Mouse (Mus musculus): ENCODE measurements around the gene Lnx2.

DNA sequence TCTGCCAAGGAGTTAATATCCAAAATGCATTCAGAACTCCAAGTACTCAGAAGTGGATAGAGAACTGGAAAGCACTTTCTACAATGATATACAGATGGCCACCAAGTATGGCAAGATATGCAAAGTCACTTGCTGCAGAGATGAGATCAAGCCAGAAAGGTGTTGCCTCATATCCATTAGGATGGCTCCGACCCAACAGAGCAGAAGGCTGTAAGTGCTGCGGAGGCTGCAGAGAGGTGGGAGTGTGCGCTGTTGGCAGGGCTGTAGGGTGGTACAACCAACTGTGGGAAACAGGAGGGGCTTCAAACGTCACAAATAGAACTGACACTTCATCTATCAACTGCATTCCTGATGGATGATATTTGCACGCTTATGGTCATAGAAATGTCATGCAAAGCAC lies 7.5 kb downstream of the Lnx2 start:
- TF ChIP-seq CTCF (IDR thresholded peaks at IDR 0.05; ENCODE audit: low read depth, low read length) (no peak), POLR2A (IDR thresholded peaks at IDR 0.05; ENCODE audit: extremely low read depth, insufficient read depth, low read length) (no peak)
